Mouse (Mus musculus) MEL (cell line): ENCODE measurements around the gene Inpp5b. TPM values are rescaled to one million over a fixed set of nuclear protein-coding genes. Genes with fewer than 3 reads are reported as not detected.

ENCODE experiments used
- DNase-seq: peaks from one replicate; pipeline ENCODE4 v3.0.0; 2011; ENCODE audit warnings: low read depth, low spot score
- H3K27ac ChIP-seq: 2 replicates; pipeline ENCODE4 v1.5.1; 2012; ENCODE audit warnings: low read depth, mild to moderate bottlenecking, control low read depth, low read length, moderate library complexity; ENCODE audit not compliant: control insufficient read depth
- H3K27me3 ChIP-seq, 2 experiments: fragments of 150-350 bp in 1 of 2; sonication (generic) in 1 of 2; 2 replicates each; pipeline ENCODE4 v1.6.1; 2012; ENCODE audit warnings: low read length in 2 of 2, mild to moderate bottlenecking in 2 of 2, improper control_type of control experiment in 1 of 2, moderate library complexity in 1 of 2; ENCODE audit not compliant: insufficient read depth in 2 of 2, control insufficient read depth in 1 of 2
- H3K36me3 ChIP-seq, 2 experiments: 2 replicates each; pipeline ENCODE4 v1.6.1; 2012 to 2014; ENCODE audit warnings: low read length in 2 of 2, improper control_type of control experiment in 1 of 2, inconsistent platforms in 1 of 2, mild to moderate bottlenecking in 1 of 2; ENCODE audit not compliant: insufficient read depth in 2 of 2, control insufficient read depth in 1 of 2
- H3K4me1 ChIP-seq, 2 experiments: fragments of 150-350 bp in 1 of 2; sonication (generic) in 1 of 2; 2 replicates each; pipeline ENCODE4 v1.6.1; 2012; ENCODE audit warnings: low read length in 2 of 2, improper control_type of control experiment in 1 of 2, mild to moderate bottlenecking in 1 of 2; ENCODE audit not compliant: insufficient read depth in 2 of 2, control insufficient read depth in 1 of 2
- H3K4me3 ChIP-seq, 2 experiments: fragments of 150-350 bp in 1 of 2; sonication (generic) in 1 of 2; 2 replicates each; pipeline ENCODE4 v1.5.1; 2012; ENCODE audit warnings: low read depth in 2 of 2, low read length in 2 of 2, mild to moderate bottlenecking in 2 of 2, moderate library complexity in 2 of 2, control low read depth in 1 of 2, improper control_type of control experiment in 1 of 2; ENCODE audit not compliant: control insufficient read depth in 1 of 2, insufficient read depth in 1 of 2
- H3K79me2 ChIP-seq: 2 replicates; pipeline ENCODE4 v1.6.1; 2012; ENCODE audit warnings: mild to moderate bottlenecking, low read length, moderate library complexity; ENCODE audit not compliant: control insufficient read depth, poor library complexity, insufficient read depth
- H3K9ac ChIP-seq: 2 replicates; pipeline ENCODE4 v1.6.1; 2012; ENCODE audit warnings: low read depth, mild to moderate bottlenecking, control low read depth, low read length, moderate library complexity; ENCODE audit not compliant: control insufficient read depth, poor library complexity, severe bottlenecking
- H3K9me3 ChIP-seq: fragments of 150-350 bp; sonication (generic); replicated peaks from 2 replicates; pipeline ENCODE4 v1.6.1; 2012; ENCODE audit warnings: mild to moderate bottlenecking, low read length, improper control_type of control experiment, moderate library complexity; ENCODE audit not compliant: insufficient read depth
- BHLHE40 ChIP-seq: IDR thresholded peaks from 2 replicates; pipeline ENCODE4 v1.6.1; 2012; ENCODE audit warnings: low read depth, mild to moderate bottlenecking, inconsistent platforms, low read length, improper control_type of control experiment, borderline replicate concordance
- CHD2 ChIP-seq: IDR thresholded peaks from 2 replicates; pipeline ENCODE4 v1.6.1; 2011; ENCODE audit warnings: low read length, improper control_type of control experiment
- CTCF ChIP-seq, 3 experiments: IDR thresholded peaks in 2 of 3; conservative IDR thresholded peaks in 1 of 3; 2 replicates each; pipeline ENCODE4 v1.5.1; 2011 to 2012; ENCODE audit warnings: low read length in 3 of 3, low read depth in 2 of 3, mild to moderate bottlenecking in 2 of 3, improper control_type of control experiment in 1 of 3, inconsistent platforms in 1 of 3, mixed read lengths in 1 of 3, moderate library complexity in 1 of 3; ENCODE audit not compliant: control insufficient read depth in 1 of 3, insufficient read depth in 1 of 3, poor library complexity in 1 of 3, severe bottlenecking in 1 of 3
- E2F4 ChIP-seq: IDR thresholded peaks from 2 replicates; pipeline ENCODE4 v1.6.1; 2011; ENCODE audit warnings: low read depth, low read length, improper control_type of control experiment, borderline replicate concordance
- ELF1 ChIP-seq: IDR thresholded peaks from 2 replicates; pipeline ENCODE4 v1.6.1; 2014; ENCODE audit warnings: low read depth, mild to moderate bottlenecking, inconsistent platforms, low read length, improper control_type of control experiment, moderate library complexity
- EP300 ChIP-seq, 2 experiments: IDR thresholded peaks; 2 replicates each; pipeline ENCODE4 v1.6.1; 2011; ENCODE audit warnings: improper control_type of control experiment in 2 of 2, low read length in 2 of 2, low read depth in 1 of 2, mild to moderate bottlenecking in 1 of 2
- ETS1 ChIP-seq: IDR thresholded peaks from 2 replicates; pipeline ENCODE4 v1.6.1; 2012; ENCODE audit warnings: low read depth, mild to moderate bottlenecking, inconsistent platforms, low read length, improper control_type of control experiment, moderate library complexity
- GABPA ChIP-seq: IDR thresholded peaks from 2 replicates; pipeline ENCODE4 v1.6.1; 2012; ENCODE audit warnings: low read depth, mild to moderate bottlenecking, inconsistent platforms, low read length, improper control_type of control experiment, moderate library complexity
- GATA1 ChIP-seq: IDR thresholded peaks from 2 replicates; pipeline ENCODE4 v1.6.1; 2011; ENCODE audit warnings: low read depth, low read length, improper control_type of control experiment
- HCFC1 ChIP-seq: IDR thresholded peaks from 2 replicates; pipeline ENCODE4 v1.6.1; 2012; ENCODE audit warnings: low read depth, mild to moderate bottlenecking, inconsistent platforms, low read length, improper control_type of control experiment, moderate library complexity
- JUND ChIP-seq: IDR thresholded peaks from 2 replicates; pipeline ENCODE4 v1.6.1; 2011; ENCODE audit warnings: low read depth, mild to moderate bottlenecking, improper control_type of control experiment, low read length
- KAT2A ChIP-seq: conservative IDR thresholded peaks from 2 replicates; pipeline ENCODE4 v1.6.1; 2012; ENCODE audit warnings: low read depth, low read length, improper control_type of control experiment, inconsistent platforms
- MAX ChIP-seq: IDR thresholded peaks from 2 replicates; pipeline ENCODE4 v1.6.1; 2011; ENCODE audit warnings: low read length, improper control_type of control experiment
- MAZ ChIP-seq: IDR thresholded peaks from 2 replicates; pipeline ENCODE4 v1.6.1; 2012; ENCODE audit warnings: low read depth, mild to moderate bottlenecking, inconsistent platforms, low read length, improper control_type of control experiment
- MEF2A ChIP-seq: IDR thresholded peaks from 2 replicates; pipeline ENCODE4 v1.6.1; 2014; ENCODE audit warnings: low read depth, mild to moderate bottlenecking, inconsistent platforms, low read length, improper control_type of control experiment; ENCODE audit not compliant: poor library complexity, insufficient replicate concordance, severe bottlenecking; ENCODE audit errors: extremely low read depth
- MXI1 ChIP-seq: IDR thresholded peaks from 2 replicates; pipeline ENCODE4 v1.6.1; 2011; ENCODE audit warnings: mild to moderate bottlenecking, low read depth, low read length, improper control_type of control experiment
- MYB ChIP-seq: IDR thresholded peaks from 2 replicates; pipeline ENCODE4 v1.6.1; 2011; ENCODE audit warnings: mild to moderate bottlenecking, low read depth, low read length, improper control_type of control experiment
- MYC ChIP-seq: IDR thresholded peaks from 2 replicates; pipeline ENCODE4 v1.6.1; 2011; ENCODE audit warnings: low read depth, mild to moderate bottlenecking, low read length, improper control_type of control experiment, moderate library complexity
- NRF1 ChIP-seq: IDR thresholded peaks from 2 replicates; pipeline ENCODE4 v1.6.1; 2014; ENCODE audit warnings: low read depth, mild to moderate bottlenecking, inconsistent platforms, low read length, improper control_type of control experiment, moderate library complexity; ENCODE audit not compliant: poor library complexity, insufficient read depth, severe bottlenecking
- POLR2AphosphoS2 ChIP-seq: IDR thresholded peaks from 2 replicates; pipeline ENCODE4 v1.6.1; 2011; ENCODE audit warnings: low read length, improper control_type of control experiment
- POLR2AphosphoS5 ChIP-seq: IDR thresholded peaks from 2 replicates; pipeline ENCODE4 v1.6.1; 2012; ENCODE audit warnings: low read depth, borderline replicate concordance, mild to moderate bottlenecking, inconsistent platforms, low read length, moderate library complexity, mixed read lengths
- RAD21 ChIP-seq: IDR thresholded peaks from 2 replicates; pipeline ENCODE4 v1.6.1; 2011; ENCODE audit warnings: mild to moderate bottlenecking, low read depth, low read length, improper control_type of control experiment
- RCOR1 ChIP-seq: IDR thresholded peaks from 2 replicates; pipeline ENCODE4 v1.6.1; 2012; ENCODE audit warnings: low read depth, mild to moderate bottlenecking, inconsistent platforms, low read length, improper control_type of control experiment
- SIN3A ChIP-seq: IDR thresholded peaks from 2 replicates; pipeline ENCODE4 v1.6.1; 2012; ENCODE audit warnings: low read length, improper control_type of control experiment, inconsistent platforms
- SMC3 ChIP-seq: IDR thresholded peaks from 2 replicates; pipeline ENCODE4 v1.6.1; 2011; ENCODE audit warnings: low read depth, low read length, improper control_type of control experiment
- TAL1 ChIP-seq: IDR thresholded peaks from 2 replicates; pipeline ENCODE4 v1.6.1; 2012; ENCODE audit warnings: mild to moderate bottlenecking, inconsistent platforms, low read length, moderate library complexity, mixed read lengths
- TBP ChIP-seq: IDR thresholded peaks from 2 replicates; pipeline ENCODE4 v1.8.0; 2011; ENCODE audit warnings: low read depth, low read length, improper control_type of control experiment
- TCF12 ChIP-seq: IDR thresholded peaks from 2 replicates; pipeline ENCODE4 v1.6.1; 2014; ENCODE audit warnings: low read depth, mild to moderate bottlenecking, inconsistent platforms, low read length, improper control_type of control experiment, moderate library complexity
- UBTF ChIP-seq: IDR thresholded peaks from 2 replicates; pipeline ENCODE4 v1.6.1; 2012; ENCODE audit warnings: low read depth, mild to moderate bottlenecking, inconsistent platforms, low read length, improper control_type of control experiment, moderate library complexity, borderline replicate concordance; ENCODE audit not compliant: insufficient read depth
- USF1 ChIP-seq: IDR thresholded peaks from 2 replicates; pipeline ENCODE4 v1.6.1; 2014; ENCODE audit warnings: low read depth, mild to moderate bottlenecking, inconsistent platforms, low read length, improper control_type of control experiment, moderate library complexity
- USF2 ChIP-seq, 2 experiments: IDR thresholded peaks; 2 replicates each; pipeline ENCODE4 v1.6.1; 2011 to 2012; ENCODE audit warnings: improper control_type of control experiment in 2 of 2, low read length in 2 of 2, borderline replicate concordance in 1 of 2, inconsistent platforms in 1 of 2, low read depth in 1 of 2, mild to moderate bottlenecking in 1 of 2; ENCODE audit not compliant: insufficient read depth in 1 of 2
- ZC3H11A ChIP-seq: IDR thresholded peaks from 2 replicates; pipeline ENCODE4 v1.6.1; 2012; ENCODE audit warnings: low read depth, mild to moderate bottlenecking, inconsistent platforms, low read length, improper control_type of control experiment
- ZMIZ1 ChIP-seq: IDR thresholded peaks from 2 replicates; pipeline ENCODE4 v1.6.1; 2012; ENCODE audit warnings: low read depth, mild to moderate bottlenecking, inconsistent platforms, low read length, improper control_type of control experiment, moderate library complexity
- ZNF384 ChIP-seq: IDR thresholded peaks from 2 replicates; pipeline ENCODE4 v1.6.1; 2012; ENCODE audit warnings: low read depth, mild to moderate bottlenecking, inconsistent platforms, low read length, improper control_type of control experiment
- polyA plus RNA-seq, 2 experiments: library from polyadenylated mRNA; stranded (reverse) in 1 of 2; unstranded in 1 of 2; fragments of >175 nt in 1 of 2; fragments of >200 nt in 1 of 2; gene quantifications; 2 replicates each; pipeline versions ENCODE4 v1.2.1 to v1.2.4; 2012; ENCODE audit warnings: low replicate concordance in 2 of 2, low read depth in 1 of 2; ENCODE audit not compliant: insufficient read length in 2 of 2, insufficient read depth in 1 of 2, missing spikeins in 1 of 2
- total RNA-seq: library from RNA; depleted of rRNA; stranded (reverse); fragments of 300-350 nt; gene quantifications from 2 replicates; pipeline ENCODE4 v1.2.3, GENCODE M21; 2012

Inpp5b gene
- total and polyA plus RNA-seq, 3 experiments = 28.6 to 52.5 TPM; not detected in 1

DNA sequence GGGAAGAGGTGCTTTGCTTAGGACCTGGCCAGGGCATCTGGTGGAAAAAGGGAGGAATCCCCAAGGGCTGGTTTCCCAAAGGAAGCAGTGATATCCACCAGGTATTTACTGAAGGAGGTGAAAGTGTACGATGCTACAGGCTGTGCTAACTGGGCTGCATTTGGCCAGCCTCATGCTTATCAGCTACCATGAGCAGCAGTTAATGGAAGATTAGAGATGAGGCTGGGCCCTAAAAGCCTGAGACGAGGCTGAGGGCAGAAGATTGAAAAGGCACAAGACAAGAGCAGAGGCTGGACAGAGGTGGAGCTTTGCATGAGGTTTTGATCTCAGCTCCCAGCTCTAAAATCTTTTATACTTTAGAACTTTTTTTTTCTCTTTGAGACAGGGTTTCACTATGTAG, 32.8 kb downstream of the Inpp5b start:
- Histone ChIP-seq H3K9me3 (no peaks in the 10 kb centered on the region), H3K27me3 (no peaks in the 10 kb centered on the region), H3K79me2 (peaks cover 20% of the 10 kb centered on the region), H3K4me3 (no peak overlapping the region), H3K27ac (peak overlapping the region; percentile 48), H3K9ac (no peak overlapping the region), H3K4me1 (peaks cover 22 to 48% of the 10 kb centered on the region in 2 experiments), H3K36me3 (peaks cover 8 to 43% of the 10 kb centered on the region in 2 experiments)
- peak; percentile 80 for DNase-seq
- TF ChIP-seq MEF2A (no peak), GATA1 (peak; percentile 95), ETS1 (peak; percentile 73), MAZ (0 out of 2 replicates have a peak, but pooled peaks have one; percentile 28), HCFC1 (no peak), NRF1 (no peak), MYC (peak; percentile 70; the same call in 1 of the 2 replicates), RCOR1 (peak; percentile 84), GABPA (no peak), USF1 (no peak), ZNF384 (peak; percentile 54), ELF1 (no peak), MAX (no peak), ZC3H11A (no peak), KAT2A (no peak), MYB (0 out of 2 replicates have a peak, but pooled peaks have one; percentile 29), POLR2AphosphoS2 (no peak), E2F4 (no peak), ZMIZ1 (no peak), USF2 (IDR thresholded peaks at IDR 0.05; ENCODE audit: borderline replicate concordance in 1 of 2, insufficient read depth in 1 of 2, low read depth in 1 of 2, low read length in 2 of 2) (no peak), SIN3A (peak; percentile 77), RAD21 (no peak), UBTF (no peak), POLR2AphosphoS5 (no peak), JUND (no peak), CHD2 (no peak), EP300 (IDR thresholded peaks at IDR 0.05; ENCODE audit: low read depth in 1 of 2, low read length in 2 of 2) (peak; percentile 91 to 93), BHLHE40 (no peak), TCF12 (peak; percentile 97), TBP (peak; percentile 73), CTCF (IDR thresholded peaks at IDR 0.05 in 2 of 3, conservative IDR thresholded peaks at IDR 0.05 in 1 of 3; ENCODE audit: control insufficient read depth in 1 of 3, insufficient read depth in 1 of 3, low read depth in 2 of 3, low read length in 3 of 3, poor library complexity in 1 of 3, severe bottlenecking in 1 of 3) (no peak), SMC3 (no peak), MXI1 (peak; percentile 79; the same call in 1 of the 2 replicates), TAL1 (peak; percentile 91)
